Mouse (Mus musculus): ENCODE measurements around the gene Psme3. TPM values are rescaled to one million over a fixed set of nuclear protein-coding genes. Genes with fewer than 3 reads are reported as not detected.

The Psme3 gene
- 70.7 and 80.9 TPM in 2 replicates for total RNA-seq (2014; rRNA removed)
- polyA plus RNA-seq (2015; fragmentation: Nextera tagmentation; extraction: Ambion mirVana) = 78.2 and 88.0 TPM in 2 replicates

GRCm38 (mm10) chr11:101315665-101316500 is at the start of gene Psme3:
Gene Psme3 (plus strand): TSS chr11:101316213.
- H3K4me2 ChIP-seq (ENCODE audit: low read depth) = peak within 1 kb of the TSS; percentile 92
- H3K27me3 ChIP-seq (ENCODE audit: insufficient read depth, low read length) = no peaks in the 10 kb centered on the region
- DNase-seq = peak; percentile 97
- no peak for TF ChIP-seq CTCF (IDR thresholded peaks at IDR 0.05; ENCODE audit: low read depth)
- no peaks in the 10 kb centered on the region for H3K9me3 ChIP-seq (ENCODE audit: low read length)
- H3K4me1 ChIP-seq (ENCODE audit: insufficient read depth) = peaks cover 6% of the 10 kb centered on the region; the same call in 1 of the 2 replicates
- H3K27ac ChIP-seq (ENCODE audit: low read depth, low read length) = peak within 1 kb of the TSS; percentile 60
- peak; percentile 96 for ATAC-seq
- H3K4me3 ChIP-seq (ENCODE audit: low read depth, low read length) = peak within 1 kb of the TSS; percentile 100
- H3K9ac ChIP-seq = peak within 1 kb of the TSS; percentile 97
- under 1% methylated on average over 56 of the region's 62 CpGs for WGBS
- H3K36me3 ChIP-seq (ENCODE audit: insufficient read depth) = peaks cover 22% of the 10 kb centered on the region

GRCm38 (mm10) chr11:101269577-101270116 is 46.4 kb upstream of the Psme3 start:
- no peak overlapping the region for H3K4me2 ChIP-seq (ENCODE audit: low read depth)
- H3K36me3 ChIP-seq (ENCODE audit: insufficient read depth) = no peaks in the 10 kb centered on the region
- H3K27ac ChIP-seq (ENCODE audit: low read depth, low read length) = no peak overlapping the region
- DNase-seq = no peak
- 0 out of 2 replicates have a peak, but pooled peaks cover 3% of the 10 kb centered on the region for H3K4me1 ChIP-seq (ENCODE audit: insufficient read depth)
- no peak for TF ChIP-seq CTCF (IDR thresholded peaks at IDR 0.05; ENCODE audit: low read depth)
- no peaks in the 10 kb centered on the region for H3K9me3 ChIP-seq (ENCODE audit: low read length)
- peaks cover 17% of the 10 kb centered on the region for H3K27me3 ChIP-seq (ENCODE audit: insufficient read depth, low read length)
- WGBS = 34% methylated on average over 10 of the region's 10 CpGs
- no peak overlapping the region for H3K4me3 ChIP-seq (ENCODE audit: low read depth, low read length)
- no peak; the same call in 1 of the 2 replicates for ATAC-seq
- no peak overlapping the region for H3K9ac ChIP-seq

- no peak overlapping the region for H3K4me3 ChIP-seq (ENCODE audit: low read depth, low read length)
- H3K4me2 ChIP-seq (ENCODE audit: low read depth) = no peak overlapping the region
- no peak for DNase-seq
- H3K9ac ChIP-seq = no peak overlapping the region
- no peak overlapping the region for H3K27ac ChIP-seq (ENCODE audit: low read depth, low read length)
- H3K4me1 ChIP-seq (ENCODE audit: insufficient read depth) = peaks cover 4% of the 10 kb centered on the region; the same call in 1 of the 2 replicates
- no peaks in the 10 kb centered on the region for H3K36me3 ChIP-seq (ENCODE audit: insufficient read depth)
- no peak for ATAC-seq
- TF ChIP-seq CTCF (IDR thresholded peaks at IDR 0.05; ENCODE audit: low read depth) = no peak
- WGBS = 94% methylated on average over 3 of the region's 3 CpGs
- H3K9me3 ChIP-seq (ENCODE audit: low read length) = no peaks in the 10 kb centered on the region
- H3K27me3 ChIP-seq (ENCODE audit: insufficient read depth, low read length) = no peaks in the 10 kb centered on the region
Observed at GRCm38 (mm10) chr11:101272446-101272845, 43.6 kb upstream of the Psme3 start.

- Histone ChIP-seq H3K4me3 (ENCODE audit: low read depth, low read length) (no peak overlapping the region), H3K4me1 (ENCODE audit: insufficient read depth) (peaks cover 12% of the 10 kb centered on the region), H3K27ac (ENCODE audit: low read depth, low read length) (no peak overlapping the region), H3K27me3 (ENCODE audit: insufficient read depth, low read length) (no peaks in the 10 kb centered on the region), H3K9ac (no peak overlapping the region), H3K36me3 (ENCODE audit: insufficient read depth) (no peaks in the 10 kb centered on the region), H3K9me3 (ENCODE audit: low read length) (no peaks in the 10 kb centered on the region), H3K4me2 (ENCODE audit: low read depth) (no peak overlapping the region)
- no peak for TF ChIP-seq CTCF (IDR thresholded peaks at IDR 0.05; ENCODE audit: low read depth)
- 62% methylated on average over 4 of the region's 4 CpGs for WGBS
- no peak for DNase-seq
- no peak for ATAC-seq
Observed at GRCm38 (mm10) chr11:101275309-101275708, 40.7 kb upstream of the Psme3 start.

GRCm38 (mm10) chr11:101276319-101277070 is 39.5 kb upstream of the Psme3 start:
- DNase-seq (no peak), ATAC-seq (no peak)
- no peak for TF ChIP-seq CTCF (IDR thresholded peaks at IDR 0.05; ENCODE audit: low read depth)
- Histone ChIP-seq H3K36me3 (ENCODE audit: insufficient read depth) (no peaks in the 10 kb centered on the region), H3K4me2 (ENCODE audit: low read depth) (no peak overlapping the region), H3K9me3 (ENCODE audit: low read length) (no peaks in the 10 kb centered on the region), H3K4me1 (ENCODE audit: insufficient read depth) (peaks cover 12% of the 10 kb centered on the region), H3K27me3 (ENCODE audit: insufficient read depth, low read length) (no peaks in the 10 kb centered on the region), H3K27ac (ENCODE audit: low read depth, low read length) (no peak overlapping the region), H3K9ac (no peak overlapping the region), H3K4me3 (ENCODE audit: low read depth, low read length) (no peak overlapping the region)
- 24% methylated on average over 27 of the region's 27 CpGs for WGBS

GRCm38 (mm10) chr11:101277381-101278222 is 38.4 kb upstream of the Psme3 start:
- H3K9me3 ChIP-seq (ENCODE audit: low read length) = no peaks in the 10 kb centered on the region
- no peaks in the 10 kb centered on the region for H3K36me3 ChIP-seq (ENCODE audit: insufficient read depth)
- no peak for TF ChIP-seq CTCF (IDR thresholded peaks at IDR 0.05; ENCODE audit: low read depth)
- DNase-seq (no peak), ATAC-seq (no peak)
- H3K4me1 ChIP-seq (ENCODE audit: insufficient read depth) = peaks cover 12% of the 10 kb centered on the region
- WGBS = 72% methylated on average over 12 of the region's 12 CpGs
- H3K27me3 ChIP-seq (ENCODE audit: insufficient read depth, low read length) = no peaks in the 10 kb centered on the region
- H3K4me2 ChIP-seq (ENCODE audit: low read depth) = peak overlapping the region; percentile 80
- peak overlapping the region; percentile 67 for H3K9ac ChIP-seq
- no peak overlapping the region for H3K27ac ChIP-seq (ENCODE audit: low read depth, low read length)
- H3K4me3 ChIP-seq (ENCODE audit: low read depth, low read length) = peak overlapping the region; percentile 58

Measured in forebrain, postnatal 0 days (tissue).